In genomic region chr17:65642578-65642991, GRCm38 (mm10) we compare ENCODE assay signal across 12 mouse cellular contexts. TPM values are rescaled to one million over a fixed set of nuclear protein-coding genes. Genes with fewer than 3 reads are reported as not detected.
DNase-seq lines count a peak whose midpoint lies in the region; ATAC-seq and TF ChIP-seq lines count a peak whose summit lies in the region.
"Had no signal": no experiment of that assay in that cellular context is flagged by ENCODE, and none has a peak within 500 bp of the region (broad histone marks: within the 10 kb centered on the region; RNA-seq: fewer than 3 reads in every experiment).

No protein-coding gene starts in this region.

- no peaks in the 10 kb centered on the region for H3K4me1 ChIP-seq in forebrain, embryonic 13.5 days
- H3K4me1 ChIP-seq in forebrain, embryonic 11.5 days (replicated peaks; ENCODE audit: control insufficient read depth, insufficient read depth, low read length): no peaks in the 10 kb centered on the region
- peaks cover 10% of the 10 kb centered on the region for H3K4me1 ChIP-seq in neural tube, embryonic 11.5 days (ENCODE audit: control insufficient read depth, insufficient read depth, low read length)
- peaks cover 19% of the 10 kb centered on the region for H3K4me1 ChIP-seq in midbrain, embryonic 10.5 days
- no peaks in the 10 kb centered on the region for H3K4me1 ChIP-seq in intestine, postnatal 0 days (replicated peaks; ENCODE audit: control insufficient read depth, insufficient read depth, low read length)

- H3K4me3 ChIP-seq in forebrain, embryonic 13.5 days: no peak overlapping the region
- H3K4me3 ChIP-seq in forebrain, embryonic 11.5 days (ENCODE audit: low read depth, low read length): no peak overlapping the region
- H3K4me3 ChIP-seq in neural tube, embryonic 11.5 days (ENCODE audit: low read depth, low read length): no peak overlapping the region
- H3K4me3 ChIP-seq in midbrain, embryonic 10.5 days: no peak overlapping the region
- H3K4me3 ChIP-seq in intestine, postnatal 0 days (ENCODE audit: low read depth, low read length): no peak overlapping the region
- H3K4me3 ChIP-seq: erythroblast, embryonic 14.5 days had no signal

- no peak overlapping the region for H3K4me2 ChIP-seq in forebrain, embryonic 13.5 days
- H3K4me2 ChIP-seq in forebrain, embryonic 11.5 days (ENCODE audit: low read depth, low read length, severe bottlenecking): no peak overlapping the region
- H3K4me2 ChIP-seq in neural tube, embryonic 11.5 days (ENCODE audit: low read depth): no peak overlapping the region
- H3K4me2 ChIP-seq in intestine, postnatal 0 days (replicated peaks; ENCODE audit: low read depth): no peak overlapping the region
- H3K4me2 ChIP-seq: heart, embryonic 11.5 days had no signal

- no peaks in the 10 kb centered on the region for H3K9me3 ChIP-seq in forebrain, embryonic 13.5 days (replicated peaks)
- no peaks in the 10 kb centered on the region for H3K9me3 ChIP-seq in forebrain, embryonic 11.5 days (ENCODE audit: control insufficient read depth, low read length)
- H3K9me3 ChIP-seq in neural tube, embryonic 11.5 days (ENCODE audit: control insufficient read depth, low read length): no peaks in the 10 kb centered on the region
- H3K9me3 ChIP-seq in midbrain, embryonic 10.5 days (replicated peaks): no peaks in the 10 kb centered on the region
- no peaks in the 10 kb centered on the region for H3K9me3 ChIP-seq in intestine, postnatal 0 days (ENCODE audit: control insufficient read depth)

- 0 out of 2 replicates have a peak, but pooled peaks have one; percentile 6 for ATAC-seq in forebrain, embryonic 13.5 days
- ATAC-seq in forebrain, embryonic 11.5 days (replicated peaks; ENCODE audit: low FRiP score): no peak
- no peak for ATAC-seq in neural tube, embryonic 11.5 days (ENCODE audit: insufficient read depth, low FRiP score, low TSS enrichment)
- no peak for ATAC-seq in intestine, postnatal 0 days
- ATAC-seq: activated CD4-positive, CD25-positive, alpha-beta regulatory T cell, adult 4 months had no signal

- H3K27ac ChIP-seq in forebrain, embryonic 13.5 days: no peak overlapping the region
- H3K27ac ChIP-seq in forebrain, embryonic 11.5 days (ENCODE audit: low read depth, low read length): no peak overlapping the region
- 0 out of 2 replicates have a peak overlapping the region, but pooled peaks have one; percentile 20 for H3K27ac ChIP-seq in neural tube, embryonic 11.5 days (ENCODE audit: low read depth, low read length)
- H3K27ac ChIP-seq in midbrain, embryonic 10.5 days (replicated peaks): peak overlapping the region; percentile 67
- H3K27ac ChIP-seq in intestine, postnatal 0 days (ENCODE audit: low read depth, low read length): no peak overlapping the region

- no peak for DNase-seq in forebrain, embryonic 11.5 days (ENCODE audit: low spot score)
- no peak for DNase-seq in neural tube, embryonic 11.5 days (ENCODE audit: low spot score)
- no peak for DNase-seq in neural tube, embryonic 10.5 days (ENCODE audit: extremely low spot score, low spot score)
- peak; percentile 16 for DNase-seq in midbrain, embryonic 10.5 days (ENCODE audit: low spot score)
- peak; percentile 43 for DNase-seq in testis, postnatal 14 days (ENCODE audit: low spot score)
- no peak for DNase-seq in adrenal gland, postnatal 36 days
- DNase-seq: thymus, postnatal 4 days had no signal

- H3K9ac ChIP-seq in forebrain, embryonic 13.5 days: no peak overlapping the region
- H3K9ac ChIP-seq in forebrain, embryonic 11.5 days (ENCODE audit: low read length): no peak overlapping the region
- no peak overlapping the region for H3K9ac ChIP-seq in neural tube, embryonic 11.5 days (ENCODE audit: low read length)
- no peak overlapping the region for H3K9ac ChIP-seq in intestine, postnatal 0 days (ENCODE audit: low read depth, low read length)

- H3K36me3 ChIP-seq in forebrain, embryonic 13.5 days (ENCODE audit: poor library complexity, severe bottlenecking): no peaks in the 10 kb centered on the region
- H3K36me3 ChIP-seq in forebrain, embryonic 11.5 days (ENCODE audit: control insufficient read depth, insufficient read depth, low read length): no peaks in the 10 kb centered on the region
- H3K36me3 ChIP-seq in neural tube, embryonic 11.5 days (ENCODE audit: control insufficient read depth, insufficient read depth, low read length): no peaks in the 10 kb centered on the region
- H3K36me3 ChIP-seq in midbrain, embryonic 10.5 days: no peaks in the 10 kb centered on the region
- no peaks in the 10 kb centered on the region for H3K36me3 ChIP-seq in intestine, postnatal 0 days (ENCODE audit: control insufficient read depth, insufficient read depth)

- H3K27me3 ChIP-seq in forebrain, embryonic 13.5 days: no peaks in the 10 kb centered on the region
- H3K27me3 ChIP-seq in forebrain, embryonic 11.5 days (ENCODE audit: control insufficient read depth, insufficient read depth, low read length): no peaks in the 10 kb centered on the region
- H3K27me3 ChIP-seq in neural tube, embryonic 11.5 days (ENCODE audit: control insufficient read depth, insufficient read depth, low read length): no peaks in the 10 kb centered on the region
- no peaks in the 10 kb centered on the region for H3K27me3 ChIP-seq in midbrain, embryonic 10.5 days (ENCODE audit: low read depth, poor library complexity, severe bottlenecking)
- H3K27me3 ChIP-seq in intestine, postnatal 0 days (replicated peaks; ENCODE audit: control insufficient read depth, insufficient read depth, low read length): no peaks in the 10 kb centered on the region

- 21% methylated on average over 5 of the region's 5 CpGs for WGBS in forebrain, embryonic 13.5 days
- WGBS in forebrain, embryonic 11.5 days: 29% methylated on average over 5 of the region's 5 CpGs
- WGBS in neural tube, embryonic 11.5 days: 39% methylated on average over 5 of the region's 5 CpGs
- 25% methylated on average over 5 of the region's 5 CpGs for WGBS in midbrain, embryonic 10.5 days
- WGBS in intestine, postnatal 0 days: 74% methylated on average over 5 of the region's 5 CpGs

- TF ChIP-seq CTCF in intestine, postnatal 0 days (IDR thresholded peaks at IDR 0.05; ENCODE audit: low read depth): no peak

RNA-seq across cellular contexts. Expression of gene Txndc2, which starts 0.6 kb away (rescaled TPM):
- polyA plus RNA-seq in forebrain, embryonic 13.5 days (2015; fragmentation: Nextera tagmentation; extraction: Ambion mirVana): 0.09 and 0.16 TPM in 2 replicates
- 0.24 and 0.39 TPM in 2 replicates for polyA plus RNA-seq in forebrain, embryonic 11.5 days (2014; fragmentation: Nextera tagmentation; extraction: Ambion mirVana)
- 0.12 TPM in 1 of 2 replicates, not detected in the other for polyA plus RNA-seq in neural tube, embryonic 11.5 days (2014; fragmentation: Nextera tagmentation; extraction: Ambion mirVana)
- not detected in 2 replicates for polyA plus RNA-seq in midbrain, embryonic 10.5 days (2016; fragmentation: Nextera tagmentation; extraction: Ambion mirVana)
- 10 to 100 TPM in 1 of 2 experiments, 1 to 10 TPM in 1; 8.8 to 38.2 TPM for total RNA-seq in adrenal gland, postnatal 36 days (2021)
- not detected in 2 replicates for polyA plus RNA-seq in intestine, postnatal 0 days (2015; fragmentation: Nextera tagmentation; extraction: Ambion mirVana)
- polyA plus RNA-seq: activated CD4-positive, CD25-positive, alpha-beta regulatory T cell, adult 4 months; erythroblast, embryonic 14.5 days; heart, embryonic 11.5 days had no signal

RNA-seq across cellular contexts. Expression of gene Vapa, which starts 29.2 kb away (rescaled TPM):
- polyA plus RNA-seq in forebrain, embryonic 13.5 days (2015; fragmentation: Nextera tagmentation; extraction: Ambion mirVana): 221 and 223 TPM in 2 replicates
- 213 and 224 TPM in 2 replicates for polyA plus RNA-seq in forebrain, embryonic 11.5 days (2014; fragmentation: Nextera tagmentation; extraction: Ambion mirVana)
- polyA plus RNA-seq in neural tube, embryonic 11.5 days (2014; fragmentation: Nextera tagmentation; extraction: Ambion mirVana): 248 and 259 TPM in 2 replicates
- polyA plus RNA-seq in midbrain, embryonic 10.5 days (2016; fragmentation: Nextera tagmentation; extraction: Ambion mirVana): 174 and 184 TPM in 2 replicates
- total RNA-seq in adrenal gland, postnatal 36 days (2021): 100 to 1,000 TPM; 162 to 182 TPM
- 290 and 292 TPM in 2 replicates for polyA plus RNA-seq in intestine, postnatal 0 days (2015; fragmentation: Nextera tagmentation; extraction: Ambion mirVana)

Comparison
In these comparisons a context has a peak if more than half of its experiments do, and no peak if none do; other contexts are left out.
1. H3K27ac ChIP-seq: peak in neural tube, embryonic 11.5 days (single experiment) and midbrain, embryonic 10.5 days (single experiment); none in forebrain, embryonic 13.5 days (single experiment), forebrain, embryonic 11.5 days (single experiment) and intestine, postnatal 0 days (single experiment).
2. DNase-seq: peak in midbrain, embryonic 10.5 days (single experiment) and testis, postnatal 14 days (single experiment); none in forebrain, embryonic 11.5 days (single experiment), neural tube, embryonic 11.5 days (single experiment), neural tube, embryonic 10.5 days (single experiment) and adrenal gland, postnatal 36 days (0 of 2).